Mouse (Mus musculus) CH12.LX (cell line): Measurements from ENCODE around the gene Sparc.

Experiments used
- CHD1 ChIP-seq: IDR thresholded peaks from 2 replicates; pipeline ENCODE4 v1.6.1; 2012; ENCODE audit warnings: low read depth, low read length, improper control_type of control experiment, inconsistent platforms
- CTCF ChIP-seq, 2 experiments: IDR thresholded peaks in 1 of 2; conservative IDR thresholded peaks in 1 of 2; 2 replicates each; pipeline ENCODE4 v1.5.1; 2011 to 2012; ENCODE audit warnings: low read depth in 2 of 2, low read length in 2 of 2, improper control_type of control experiment in 1 of 2, inconsistent platforms in 1 of 2, mild to moderate bottlenecking in 1 of 2, moderate library complexity in 1 of 2
- ETS1 ChIP-seq: conservative IDR thresholded peaks from 2 replicates; pipeline ENCODE4 v1.6.1; 2012; ENCODE audit warnings: low read depth, mild to moderate bottlenecking, inconsistent platforms, low read length, improper control_type of control experiment, moderate library complexity
- HCFC1 ChIP-seq: IDR thresholded peaks from 2 replicates; pipeline ENCODE4 v1.6.1; 2012; ENCODE audit warnings: low read depth, mild to moderate bottlenecking, inconsistent platforms, low read length, improper control_type of control experiment
- MAX ChIP-seq: IDR thresholded peaks from 2 replicates; pipeline ENCODE4 v1.6.1; 2011; ENCODE audit warnings: low read length, improper control_type of control experiment
- MXI1 ChIP-seq: IDR thresholded peaks from 2 replicates; pipeline ENCODE4 v1.6.1; 2011; ENCODE audit warnings: mild to moderate bottlenecking, low read depth, low read length, improper control_type of control experiment
- MYC ChIP-seq: IDR thresholded peaks from 2 replicates; pipeline ENCODE4 v1.6.1; 2011; ENCODE audit warnings: low read depth, mild to moderate bottlenecking, improper control_type of control experiment, low read length
- NRF1 ChIP-seq: IDR thresholded peaks from 2 replicates; pipeline ENCODE4 v1.6.1; 2014; ENCODE audit warnings: low read depth, mild to moderate bottlenecking, inconsistent platforms, low read length, improper control_type of control experiment, moderate library complexity
- POLR2A ChIP-seq: IDR thresholded peaks from 2 replicates; pipeline ENCODE4 v1.6.1; 2011; ENCODE audit warnings: low read depth, mild to moderate bottlenecking, improper control_type of control experiment, low read length
- POLR2AphosphoS2 ChIP-seq: IDR thresholded peaks from 2 replicates; pipeline ENCODE4 v1.6.1; 2011; ENCODE audit warnings: low read depth, low read length, improper control_type of control experiment
- USF2 ChIP-seq: conservative IDR thresholded peaks from 2 replicates; pipeline ENCODE4 v1.6.1; 2011; ENCODE audit warnings: low read depth, low read length, improper control_type of control experiment
- ZC3H11A ChIP-seq: IDR thresholded peaks from 2 replicates; pipeline ENCODE4 v1.6.1; 2012; ENCODE audit warnings: low read depth, mild to moderate bottlenecking, inconsistent platforms, low read length, improper control_type of control experiment
- ZKSCAN1 ChIP-seq: IDR thresholded peaks from 2 replicates; pipeline ENCODE4 v1.6.1; 2012; ENCODE audit warnings: low read depth, inconsistent platforms, low read length, improper control_type of control experiment, borderline replicate concordance
- ZMIZ1 ChIP-seq: IDR thresholded peaks from 2 replicates; pipeline ENCODE4 v1.6.1; 2012; ENCODE audit warnings: low read depth, mild to moderate bottlenecking, inconsistent platforms, low read length, improper control_type of control experiment

- TF ChIP-seq ZMIZ1: no peak
- no peak for TF ChIP-seq POLR2A
- TF ChIP-seq CTCF (conservative IDR thresholded peaks at IDR 0.05 in 1 of 2, IDR thresholded peaks at IDR 0.05 in 1 of 2; ENCODE audit: low read depth in 2 of 2, low read length in 2 of 2): no peak
- no peak for TF ChIP-seq ZKSCAN1
- no peak for TF ChIP-seq CHD1
- no peak for TF ChIP-seq NRF1
- no peak for TF ChIP-seq POLR2AphosphoS2
- TF ChIP-seq HCFC1: no peak
- no peak for TF ChIP-seq MAX
- no peak for TF ChIP-seq MYC
- TF ChIP-seq USF2: no peak
- TF ChIP-seq ETS1: no peak
- TF ChIP-seq MXI1: no peak
- TF ChIP-seq ZC3H11A: no peak
Observed at GRCm38 (mm10) chr11:55356846-55357245, 66.1 kb downstream of the Sparc start.
